Mouse (Mus musculus): ENCODE results near the gene Cldn15. TPM values are rescaled to one million over a fixed set of nuclear protein-coding genes. Genes with fewer than 3 reads are reported as not detected.
"Not testable (repeated sequence)": the region's sequence is repeated elsewhere in the genome, so short reads cannot be mapped to it uniquely, and the experiment has no call there.

The Cldn15 gene
- total and polyA plus RNA-seq, 3 experiments, result 0.25 to 0.29 TPM; not detected in 1

DNA sequence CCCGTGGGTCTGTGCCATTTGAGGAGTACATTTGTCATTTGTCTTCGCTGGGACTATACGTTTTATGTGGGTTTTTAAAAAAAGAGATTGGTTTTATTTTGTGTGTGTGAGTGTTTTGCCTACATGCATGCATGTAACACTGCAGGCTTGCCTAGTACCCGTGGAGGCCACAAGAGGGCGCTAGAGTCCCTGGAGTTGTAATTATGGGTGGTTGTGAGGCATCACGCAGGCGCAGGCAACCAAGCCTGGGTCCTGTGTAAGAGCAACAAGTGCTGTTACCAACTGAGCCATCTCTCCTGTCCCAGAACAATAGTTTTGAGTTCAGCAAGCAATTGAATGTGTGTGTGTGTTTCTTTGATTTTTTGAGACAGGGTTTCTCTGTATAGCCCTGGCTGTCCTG lies 27.1 kb upstream of the Cldn15 start:
- no peak overlapping the region for H3K4me2 ChIP-seq (ENCODE audit: insufficient read depth, low read depth, poor library complexity, severe bottlenecking)
- no peaks in the 10 kb centered on the region for H3K27me3 ChIP-seq (replicated peaks)
- DNase-seq (ENCODE audit: extremely low read depth), result no peak
- H3K36me3 ChIP-seq (replicated peaks in 1 of 2; ENCODE audit: control insufficient read depth in 1 of 2, insufficient read depth in 1 of 2, low read length in 1 of 2), result no peaks in the 10 kb centered on the region
- no peak overlapping the region for H3K9ac ChIP-seq (ENCODE audit: insufficient read depth, low read depth)
- dilution Hi-C loops (cut with MboI; ENCODE audit: extremely low pct_ligation_motif_present, extremely low pct_unique_long_range_greater_than_20kb, low sequenced_read_pairs), result no loop called here
- H3K4me1 ChIP-seq (ENCODE audit: control insufficient read depth in 1 of 2, insufficient read depth in 2 of 2), result peaks cover 2 to 16% of the 10 kb centered on the region in 2 experiments; a peak in 2 of 4 replicates
- H3K9me3 ChIP-seq (replicated peaks; ENCODE audit: low read length), result peaks cover 4% of the 10 kb centered on the region
- H3K79me2 ChIP-seq (replicated peaks; ENCODE audit: control insufficient read depth, extremely low read depth, insufficient read depth, poor library complexity, severe bottlenecking), result no peaks in the 10 kb centered on the region
- TF ChIP-seq RAD21 (IDR thresholded peaks at IDR 0.05; ENCODE audit: low read depth, low read length) (peak; percentile 22), JUN (IDR thresholded peaks at IDR 0.05; ENCODE audit: insufficient read depth, low read depth, low read length) (no peak), SMC3 (IDR thresholded peaks at IDR 0.05; ENCODE audit: low read depth, low read length) (no peak), CTCF (conservative IDR thresholded peaks at IDR 0.05 in 1 of 2, IDR thresholded peaks at IDR 0.05 in 1 of 2; ENCODE audit: low read depth in 2 of 2, low read length in 2 of 2) (peak; percentile 34 to 47)
- in situ Hi-C loops (cut with MboI; ENCODE audit: low pct_ligation_motif_present, low pct_unique_long_range_greater_than_20kb, low sequenced_read_pairs), result no loop called here
- no peak overlapping the region for H3K27ac ChIP-seq (ENCODE audit: insufficient read depth, low read depth)
- H3K4me3 ChIP-seq (replicated peaks in 1 of 3; ENCODE audit: low read depth in 2 of 3, low read length in 2 of 3, poor library complexity in 1 of 3), result no peak overlapping the region

GRCm38 (mm10) chr5:136940029-136940428 lies 26.4 kb upstream of the Cldn15 start:
- in situ Hi-C loops (cut with MboI; ENCODE audit: low pct_ligation_motif_present, low pct_unique_long_range_greater_than_20kb, low sequenced_read_pairs); H3K4me2 ChIP-seq (ENCODE audit: insufficient read depth, low read depth, poor library complexity, severe bottlenecking); dilution Hi-C loops (cut with MboI; ENCODE audit: extremely low pct_ligation_motif_present, extremely low pct_unique_long_range_greater_than_20kb, low sequenced_read_pairs); H3K9me3 ChIP-seq (replicated peaks; ENCODE audit: low read length); H3K36me3 ChIP-seq (replicated peaks in 1 of 2; ENCODE audit: control insufficient read depth in 1 of 2, insufficient read depth in 1 of 2, low read length in 1 of 2); H3K79me2 ChIP-seq (replicated peaks; ENCODE audit: control insufficient read depth, extremely low read depth, insufficient read depth, poor library complexity, severe bottlenecking); DNase-seq (ENCODE audit: extremely low read depth); H3K9ac ChIP-seq (ENCODE audit: insufficient read depth, low read depth); H3K27me3 ChIP-seq (replicated peaks); H3K4me3 ChIP-seq (replicated peaks in 1 of 3; ENCODE audit: low read depth in 2 of 3, low read length in 2 of 3, poor library complexity in 1 of 3); H3K27ac ChIP-seq (ENCODE audit: insufficient read depth, low read depth): not testable (repeated sequence)
- peaks cover 2 to 16% of the 10 kb centered on the region in 2 experiments; a peak in 2 of 4 replicates for H3K4me1 ChIP-seq (ENCODE audit: control insufficient read depth in 1 of 2, insufficient read depth in 2 of 2)

DNA sequence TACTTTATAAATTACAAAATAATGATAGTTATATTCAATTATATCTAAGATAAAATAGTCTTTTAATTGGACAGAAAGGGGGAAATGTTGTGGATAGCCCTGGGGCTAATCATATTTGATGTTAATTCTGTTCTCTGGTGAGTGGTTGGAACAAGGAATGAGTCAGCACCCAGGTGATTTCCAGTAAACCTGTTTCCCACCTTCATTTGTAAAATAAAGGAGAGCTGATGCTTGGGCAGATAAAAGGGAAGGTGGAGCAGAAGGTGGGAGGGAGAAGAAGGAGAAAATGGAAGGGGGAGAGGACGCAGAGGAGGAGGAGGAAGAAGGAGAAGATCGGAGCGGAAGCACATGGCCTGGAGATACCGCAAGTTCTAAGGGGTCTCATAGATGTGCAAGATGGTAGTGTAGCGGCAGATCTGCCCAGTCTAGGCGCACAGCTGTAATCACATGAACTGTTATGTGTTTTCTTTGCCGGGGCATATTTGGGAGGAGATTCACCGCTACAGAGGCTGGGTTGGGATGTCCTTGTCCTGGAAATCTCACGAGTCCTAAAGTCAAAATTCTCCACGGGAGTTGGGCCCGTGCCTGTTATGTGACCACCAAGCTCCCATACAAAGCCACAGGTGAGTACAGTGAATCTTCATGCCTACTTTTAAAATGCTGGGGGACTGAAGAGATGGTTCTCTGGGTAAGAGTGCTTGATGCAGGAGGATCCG lies 25.4 kb upstream of the Cldn15 start:
- TF ChIP-seq MAFK (IDR thresholded peaks at IDR 0.05; ENCODE audit: insufficient replicate concordance, low read length), result no peak
- no peak for TF ChIP-seq RCOR1 (conservative IDR thresholded peaks at IDR 0.05; ENCODE audit: low read depth, low read length)
- TF ChIP-seq NELFE (IDR thresholded peaks at IDR 0.05; ENCODE audit: low read depth, low read length), result no peak
- no peak for TF ChIP-seq USF1 (IDR thresholded peaks at IDR 0.05; ENCODE audit: low read depth, low read length)
- no peak for TF ChIP-seq MYC (IDR thresholded peaks at IDR 0.05; ENCODE audit: low read depth, low read length)
- TF ChIP-seq CHD1 (IDR thresholded peaks at IDR 0.05; ENCODE audit: low read depth, low read length), result no peak
- no peak for TF ChIP-seq TBP (conservative IDR thresholded peaks at IDR 0.05; ENCODE audit: low read depth, low read length)
- no peak for TF ChIP-seq IRF4 (IDR thresholded peaks at IDR 0.05; ENCODE audit: low read depth, low read length)
- TF ChIP-seq PAX5 (IDR thresholded peaks at IDR 0.05; ENCODE audit: low read length), result no peak
- no peak for TF ChIP-seq JUN (IDR thresholded peaks at IDR 0.05; ENCODE audit: insufficient read depth, low read depth, low read length)
- TF ChIP-seq ZMIZ1 (IDR thresholded peaks at IDR 0.05; ENCODE audit: low read depth, low read length), result no peak
- TF ChIP-seq POLR2A (IDR thresholded peaks at IDR 0.05; ENCODE audit: low read depth, low read length), result no peak
- TF ChIP-seq E2F4 (IDR thresholded peaks at IDR 0.05; ENCODE audit: insufficient replicate concordance, low read depth, low read length), result no peak
- no peak for TF ChIP-seq SMC3 (IDR thresholded peaks at IDR 0.05; ENCODE audit: low read depth, low read length)
- no peak for TF ChIP-seq HCFC1 (IDR thresholded peaks at IDR 0.05; ENCODE audit: low read depth, low read length)
- no peak for TF ChIP-seq ZC3H11A (IDR thresholded peaks at IDR 0.05; ENCODE audit: low read depth, low read length)
- no peak for TF ChIP-seq KAT2A (IDR thresholded peaks at IDR 0.05; ENCODE audit: insufficient replicate concordance, low read length)
- TF ChIP-seq UBTF (IDR thresholded peaks at IDR 0.05; ENCODE audit: low read depth, low read length), result no peak
- TF ChIP-seq TCF12 (IDR thresholded peaks at IDR 0.05; ENCODE audit: low read depth, low read length), result no peak
- no peak overlapping the region for H3K4me3 ChIP-seq (replicated peaks in 1 of 3; ENCODE audit: low read depth in 2 of 3, low read length in 2 of 3, poor library complexity in 1 of 3)
- no peak for DNase-seq (ENCODE audit: extremely low read depth)
- H3K4me1 ChIP-seq (ENCODE audit: control insufficient read depth in 1 of 2, insufficient read depth in 2 of 2), result peaks cover 2 to 16% of the 10 kb centered on the region in 2 experiments; a peak in 2 of 4 replicates
- no peaks in the 10 kb centered on the region for H3K79me2 ChIP-seq (replicated peaks; ENCODE audit: control insufficient read depth, extremely low read depth, insufficient read depth, poor library complexity, severe bottlenecking)
- in situ Hi-C loops (cut with MboI; ENCODE audit: low pct_ligation_motif_present, low pct_unique_long_range_greater_than_20kb, low sequenced_read_pairs), result no loop called here
- H3K9ac ChIP-seq (ENCODE audit: insufficient read depth, low read depth), result no peak overlapping the region
- H3K9me3 ChIP-seq (replicated peaks; ENCODE audit: low read length), result peaks cover 4% of the 10 kb centered on the region
- H3K36me3 ChIP-seq (replicated peaks in 1 of 2; ENCODE audit: control insufficient read depth in 1 of 2, insufficient read depth in 1 of 2, low read length in 1 of 2), result no peaks in the 10 kb centered on the region
- no peaks in the 10 kb centered on the region for H3K27me3 ChIP-seq (replicated peaks)
- H3K4me2 ChIP-seq (ENCODE audit: insufficient read depth, low read depth, poor library complexity, severe bottlenecking), result no peak overlapping the region
- H3K27ac ChIP-seq (ENCODE audit: insufficient read depth, low read depth), result no peak overlapping the region
- dilution Hi-C loops (cut with MboI; ENCODE audit: extremely low pct_ligation_motif_present, extremely low pct_unique_long_range_greater_than_20kb, low sequenced_read_pairs), result no loop called here
